Mouse (Mus musculus) kidney, adult 9 months (tissue): Measurements from ENCODE around the gene 2310039H08Rik.

Experiments used
- DNase-seq: peaks from one replicate; pipeline ENCODE4 v3.0.0; 2022

The 2310039H08Rik gene

DNA sequence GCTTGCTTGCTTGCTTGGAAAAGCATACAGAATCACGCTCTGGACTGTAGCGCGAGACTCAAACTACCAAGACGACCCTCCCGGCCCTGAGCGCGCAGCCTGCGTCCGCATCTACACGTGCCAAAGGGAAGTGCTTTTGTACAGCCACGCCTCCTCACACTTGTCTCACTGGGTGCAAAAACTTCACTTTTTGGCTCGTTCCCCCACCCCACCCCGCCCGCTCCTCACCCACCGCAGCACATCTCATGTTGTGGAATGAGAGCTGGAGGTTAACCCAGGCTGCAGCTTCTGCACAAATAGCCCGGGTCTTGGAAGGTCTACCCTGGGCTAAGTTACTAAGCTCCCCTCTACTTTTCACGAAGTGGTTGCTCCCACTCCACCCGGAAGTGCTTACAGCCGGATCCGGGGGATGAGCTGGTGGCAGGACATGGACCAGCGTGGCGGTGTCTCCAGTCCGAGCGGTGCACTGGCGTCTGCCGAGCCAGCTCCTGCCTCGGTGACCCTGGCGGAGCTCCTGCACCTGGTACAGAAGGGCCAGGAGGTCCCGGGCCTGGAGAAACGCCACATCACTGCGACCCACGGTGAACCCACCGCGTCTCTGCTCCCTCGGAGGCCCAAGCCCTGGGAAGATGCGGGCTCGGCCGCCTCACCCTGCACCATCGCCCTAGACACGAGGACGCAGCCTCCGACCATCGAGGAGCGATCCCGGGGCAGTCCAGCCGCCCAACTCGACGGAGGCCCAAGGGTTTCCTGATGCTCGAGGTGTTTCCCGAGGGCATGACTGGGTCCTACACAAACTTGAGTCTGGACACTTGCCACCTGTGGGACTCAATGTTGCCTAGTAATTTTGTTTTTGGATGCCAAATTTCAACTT is at the start of gene 2310039H08Rik:
TSS of gene 2310039H08Rik (plus strand) at position 232 of the 874 bp plus-strand sequence.
- DNase-seq, result peak; percentile 89

DNA sequence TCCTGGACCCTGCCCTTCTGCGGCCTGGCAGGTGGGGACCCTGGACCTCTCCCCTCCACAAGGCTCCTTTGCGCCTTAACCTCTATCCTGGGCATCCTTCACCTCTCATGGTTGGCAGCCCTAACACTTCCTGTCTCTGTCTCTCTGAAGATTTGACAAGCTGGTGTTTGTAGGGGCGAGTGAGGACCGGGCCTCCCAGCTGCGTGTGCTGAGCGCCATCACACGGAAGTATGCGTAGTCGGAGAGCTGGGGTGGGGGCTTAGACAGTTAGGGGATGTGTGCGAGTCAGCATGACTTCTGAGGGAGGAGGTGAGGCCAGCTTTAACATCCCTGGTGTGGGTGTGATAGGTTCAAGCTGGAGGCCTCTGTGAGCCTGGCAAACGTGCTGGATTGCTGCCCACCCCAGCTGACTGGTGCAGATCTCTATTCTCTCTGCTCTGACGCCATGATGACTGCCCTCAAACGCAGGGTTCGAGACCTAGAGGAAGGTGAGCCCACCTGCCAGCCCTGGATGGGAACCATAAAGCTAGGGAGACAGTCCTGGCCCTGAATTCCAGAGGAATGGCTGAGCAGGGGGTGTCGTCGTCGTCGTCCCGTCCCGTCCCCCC is 47.9 kb upstream of the 2310039H08Rik start:
- no peak for DNase-seq

DNA sequence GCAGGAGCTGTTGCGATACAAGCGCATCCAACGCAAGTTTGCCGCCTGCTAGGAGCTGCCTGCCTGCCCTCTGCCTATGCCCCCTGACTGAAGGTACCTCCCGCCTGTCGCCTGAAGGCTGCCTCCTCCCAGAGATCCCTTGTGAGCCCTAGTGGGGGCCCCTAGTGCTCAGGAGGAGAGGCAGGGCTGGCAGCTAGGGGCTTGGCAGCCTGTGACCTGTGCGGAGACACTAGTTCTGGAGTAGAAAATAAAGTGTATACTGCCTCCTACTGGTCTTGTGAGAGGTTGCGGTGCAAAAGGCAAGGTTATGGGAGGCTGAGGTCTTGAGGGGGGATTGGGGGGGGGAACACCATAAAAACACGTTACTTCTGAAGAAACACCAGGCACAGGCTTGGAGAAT is 47.2 kb upstream of the 2310039H08Rik start:
- DNase-seq, result peak; percentile 40

DNA sequence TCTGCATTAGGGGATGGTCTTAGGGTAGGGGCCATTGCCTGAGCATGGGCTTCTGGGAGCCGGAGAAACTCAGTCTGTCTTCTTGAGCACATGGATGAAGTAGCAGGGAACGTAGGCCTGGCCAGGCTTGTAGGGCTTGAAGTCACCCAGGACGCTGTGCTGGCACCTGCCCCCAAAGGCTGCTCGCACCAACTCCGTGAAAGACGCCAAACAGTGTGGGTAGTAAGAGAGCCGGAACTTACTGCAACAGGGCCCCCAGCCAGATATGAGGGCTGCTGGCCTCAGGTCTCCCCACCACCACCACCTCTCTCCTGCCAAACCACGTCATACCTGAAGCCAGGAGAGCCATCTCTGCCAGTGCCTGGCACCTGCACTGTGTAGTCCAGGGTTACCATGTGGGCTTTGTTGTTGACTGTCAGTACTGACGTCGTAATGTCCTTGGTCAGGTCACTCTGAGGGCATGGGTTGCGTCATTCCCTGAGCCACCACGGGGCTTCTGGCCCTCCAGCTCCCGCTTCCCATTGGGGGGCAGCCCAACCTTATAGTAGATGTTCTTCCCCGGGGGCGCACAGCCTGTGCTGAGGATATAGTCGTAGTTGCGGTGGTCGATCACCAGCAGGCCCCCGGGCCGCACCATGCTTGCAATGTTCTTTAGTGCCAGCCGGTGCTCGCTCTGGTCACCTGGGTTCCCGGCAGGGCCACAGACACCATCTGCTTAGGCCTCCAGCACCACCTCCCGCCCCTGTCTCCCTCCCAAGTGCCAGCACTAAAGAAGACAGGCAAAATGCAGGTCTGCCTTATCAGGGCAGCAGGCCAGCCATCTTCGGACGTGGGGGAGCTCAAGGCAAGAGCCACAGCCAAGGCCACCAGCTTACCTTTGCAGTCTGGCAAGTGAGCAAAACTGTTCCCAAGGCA is 46.4 kb upstream of the 2310039H08Rik start:
- DNase-seq, result no peak

DNA sequence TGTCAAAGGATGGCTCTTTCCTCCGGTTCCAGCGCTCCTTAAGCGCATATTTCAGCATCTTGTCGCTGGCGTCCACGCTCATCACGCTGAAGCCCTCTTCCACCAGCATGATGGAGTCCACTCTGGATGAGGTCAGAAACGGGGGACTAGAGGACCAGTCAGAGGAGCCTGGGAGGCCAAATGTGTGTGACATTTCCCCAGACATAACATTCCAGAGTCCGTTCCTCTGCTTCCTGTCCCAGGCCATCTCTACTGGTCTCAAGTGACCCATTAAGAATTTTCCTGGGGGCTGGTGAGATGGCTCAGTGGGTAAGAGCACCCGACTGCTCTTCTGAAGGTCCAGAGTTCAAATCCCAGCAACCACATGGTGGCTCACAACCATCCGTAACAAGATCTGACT is 45.2 kb upstream of the 2310039H08Rik start:
- DNase-seq, result peak; percentile 23

DNA sequence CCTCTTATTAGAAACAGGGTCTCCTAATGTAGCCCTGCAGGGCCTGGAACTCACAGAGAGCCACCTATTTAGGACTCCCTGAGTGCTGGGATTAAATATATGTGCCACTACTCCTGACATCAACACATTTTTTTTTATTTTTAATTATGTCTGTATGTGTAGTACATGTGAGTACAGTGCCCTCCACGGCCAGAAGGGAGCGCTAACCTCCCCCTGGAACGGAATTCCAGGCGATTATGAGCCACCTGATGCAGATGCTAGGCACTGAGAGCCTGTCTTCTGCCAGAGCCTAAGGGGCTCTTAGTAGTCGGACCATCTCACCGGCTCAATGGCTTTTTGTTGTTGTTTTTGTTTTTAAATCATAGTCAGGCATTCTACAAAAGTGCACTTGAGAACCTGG is 44.4 kb upstream of the 2310039H08Rik start:
- DNase-seq, result peak; percentile 69

DNA sequence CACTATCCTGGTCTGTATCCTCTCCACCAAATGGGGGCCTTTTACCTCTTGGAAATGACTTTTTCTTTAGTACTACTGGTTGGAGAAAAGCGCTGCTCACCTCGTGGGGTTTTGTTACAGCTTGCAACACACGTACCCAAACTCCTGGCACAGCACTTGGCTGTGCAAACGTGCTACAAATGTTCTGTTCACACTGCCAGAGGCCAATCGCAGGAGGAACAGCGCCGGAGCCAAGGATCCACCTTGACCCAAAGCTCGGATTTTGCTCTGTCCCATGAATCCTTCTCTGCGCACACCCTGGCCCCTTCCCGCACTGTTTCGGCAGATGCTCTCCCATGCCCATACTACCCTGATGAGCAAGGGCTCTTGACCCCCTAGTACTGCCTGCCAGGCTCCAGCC is 43.9 kb upstream of the 2310039H08Rik start:
- no peak for DNase-seq

DNA sequence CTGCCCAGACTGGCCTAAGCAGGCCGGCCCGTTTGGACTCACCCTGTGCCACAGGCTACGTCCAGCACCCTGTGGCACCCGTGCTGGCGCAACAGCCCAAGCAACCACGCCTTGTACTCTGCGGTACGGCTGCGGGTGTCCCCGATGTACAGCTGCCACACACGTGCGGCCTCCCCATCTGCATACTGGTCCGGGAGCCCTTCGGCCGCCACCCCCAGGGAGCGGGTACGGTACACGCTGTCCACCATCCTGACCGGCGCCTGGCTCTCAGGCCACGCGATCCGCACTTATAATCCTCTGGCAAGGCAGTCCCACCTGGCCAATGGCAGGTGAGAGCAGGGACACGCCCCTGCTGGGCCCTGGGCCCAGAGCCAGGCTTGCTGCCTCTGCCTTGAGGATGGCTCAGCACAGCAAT is 43.5 kb upstream of the 2310039H08Rik start, which contains the start of gene Gnmt:
TSS of gene Gnmt (minus strand) at position 265 of the 415 bp plus-strand sequence.
- DNase-seq, result peak; percentile 94

DNA sequence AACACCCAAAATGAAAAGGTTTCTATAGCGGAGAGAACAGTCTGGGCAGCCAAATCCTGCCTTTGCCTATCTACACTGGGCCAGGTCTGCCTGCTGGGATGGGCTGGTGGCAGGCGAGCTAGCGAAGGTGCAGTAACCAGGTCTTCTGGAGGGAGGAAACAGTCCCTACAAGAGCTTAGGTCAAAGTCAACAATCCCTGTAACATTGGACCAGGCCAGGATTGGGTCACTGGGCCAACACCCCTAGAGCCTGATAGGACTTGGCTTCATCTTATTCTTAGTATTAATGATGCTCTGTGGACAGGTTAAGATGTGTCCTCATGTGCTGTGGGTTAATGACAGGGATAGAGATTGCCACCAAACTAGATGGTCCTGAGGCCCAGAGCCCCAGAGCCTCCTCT is 38.4 kb upstream of the 2310039H08Rik start:
- no peak for DNase-seq

DNA sequence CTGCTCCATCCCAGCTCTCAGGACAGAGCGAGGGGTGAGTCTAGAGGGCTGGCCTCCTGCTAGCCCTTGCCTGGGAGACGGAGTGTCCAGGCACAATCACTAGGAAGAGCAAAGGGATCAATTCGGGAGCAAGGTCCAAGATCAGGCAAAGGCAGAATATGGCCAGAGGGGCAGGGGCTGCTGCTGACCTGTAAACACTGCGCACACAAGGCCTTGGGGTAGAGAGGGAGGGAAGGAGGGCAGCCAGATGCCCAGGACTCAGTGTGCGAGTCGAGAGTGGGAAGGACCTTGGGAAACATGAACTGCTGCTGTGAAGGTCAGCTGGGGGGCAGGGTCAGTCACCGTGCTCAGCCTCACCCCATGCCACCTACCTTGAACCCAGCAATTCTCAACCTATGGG is 37.1 kb upstream of the 2310039H08Rik start:
- DNase-seq, result no peak

DNA sequence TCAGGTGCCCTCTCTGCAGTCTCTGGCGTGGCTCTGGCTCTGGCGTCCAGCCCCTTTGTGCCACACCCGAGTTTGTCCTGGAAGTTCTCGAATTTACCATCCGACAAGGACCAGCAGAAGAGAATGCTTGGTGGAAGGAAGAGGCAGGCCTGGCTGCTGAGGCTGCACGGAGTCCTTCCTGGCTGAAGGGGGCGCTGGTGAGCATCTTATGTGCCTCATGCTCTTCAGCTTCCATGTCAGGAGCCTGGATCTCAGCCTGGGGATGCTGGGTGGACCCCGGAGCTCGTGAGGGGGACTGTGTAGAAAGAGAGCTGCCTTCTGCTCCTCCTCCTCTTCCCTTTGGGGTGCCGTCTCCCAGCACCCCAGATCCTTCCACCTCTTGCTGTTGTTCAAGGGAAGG is 36.3 kb upstream of the 2310039H08Rik start:
- no peak for DNase-seq

DNA sequence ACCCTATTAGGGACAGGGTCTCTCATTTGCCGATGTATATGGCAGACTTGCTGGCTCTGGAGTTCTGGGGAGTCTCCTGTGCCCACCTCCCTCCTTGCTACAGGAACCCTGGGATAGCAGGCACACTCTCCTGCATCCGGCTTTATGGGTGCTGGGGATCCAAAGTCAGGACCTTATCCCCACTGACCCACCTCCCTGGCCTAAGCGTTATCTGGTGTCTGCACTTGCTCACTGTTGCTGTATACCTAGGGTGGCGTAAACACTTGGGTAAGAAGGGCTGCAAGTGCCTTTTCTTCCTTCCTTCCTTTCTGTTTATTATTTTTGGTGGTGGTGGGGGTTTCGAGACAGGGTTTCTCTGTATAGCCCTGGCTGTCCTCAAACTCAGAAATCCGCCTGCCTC is 31.1 kb upstream of the 2310039H08Rik start:
- DNase-seq, result no peak

DNA sequence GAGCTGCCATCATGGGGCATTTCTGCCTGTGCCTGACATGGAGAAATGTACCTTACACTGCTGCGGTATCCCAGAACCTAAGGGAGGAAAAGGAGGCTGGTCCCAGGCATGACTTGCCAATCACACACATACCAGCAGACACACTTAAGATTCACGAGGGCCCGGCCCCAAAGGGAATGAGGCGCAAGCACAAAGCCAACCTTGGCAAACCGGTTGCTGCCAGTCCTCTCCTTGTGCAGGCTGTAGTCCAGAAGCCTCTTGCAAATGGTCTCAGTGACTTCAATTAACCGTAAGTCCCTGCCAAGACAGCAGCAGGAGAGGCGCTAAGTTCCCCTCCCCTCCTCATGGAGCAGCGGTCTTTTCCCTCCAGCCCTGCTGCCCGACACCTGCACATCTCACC is 29.4 kb upstream of the 2310039H08Rik start:
- DNase-seq, result no peak

DNA sequence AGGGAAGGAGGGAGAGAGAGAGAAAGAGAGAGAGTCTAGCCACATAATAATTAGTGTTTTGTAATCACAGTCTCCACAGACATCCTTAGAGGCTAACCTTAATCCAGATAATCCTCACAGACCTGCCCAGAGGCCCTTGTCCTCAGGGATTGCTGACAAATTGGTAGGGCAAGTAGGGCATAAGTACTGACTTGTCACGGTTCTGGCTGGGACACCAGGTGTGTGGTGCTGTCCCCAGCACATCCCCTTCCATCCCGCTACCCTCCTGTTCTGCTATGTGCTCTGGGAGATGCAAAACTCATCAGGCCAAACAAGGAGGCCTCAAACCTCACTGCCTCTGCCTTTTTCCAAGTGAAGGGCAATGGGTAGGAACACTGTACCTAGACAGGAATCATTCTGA is 26.9 kb upstream of the 2310039H08Rik start:
- DNase-seq, result no peak

DNA sequence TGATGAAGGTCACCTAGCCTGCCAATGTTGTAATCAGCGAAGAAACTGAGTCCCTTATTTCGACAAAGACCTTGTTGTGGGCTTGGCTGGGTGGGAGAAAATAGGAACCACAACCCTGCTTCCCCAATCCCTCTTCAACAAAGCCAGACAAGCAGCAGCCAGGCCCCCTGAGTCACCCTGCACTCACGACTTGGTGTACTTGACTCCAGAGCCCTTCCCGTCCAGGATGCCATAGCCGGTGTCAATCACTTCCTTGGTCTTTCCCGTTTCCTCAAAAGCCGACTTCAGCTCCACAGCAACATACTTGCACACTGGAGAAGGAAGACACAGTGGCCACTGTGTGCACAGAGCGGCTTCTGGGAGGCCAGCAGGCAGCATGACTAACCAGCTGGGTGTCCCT is 25.2 kb upstream of the 2310039H08Rik start:
- no peak for DNase-seq

DNA sequence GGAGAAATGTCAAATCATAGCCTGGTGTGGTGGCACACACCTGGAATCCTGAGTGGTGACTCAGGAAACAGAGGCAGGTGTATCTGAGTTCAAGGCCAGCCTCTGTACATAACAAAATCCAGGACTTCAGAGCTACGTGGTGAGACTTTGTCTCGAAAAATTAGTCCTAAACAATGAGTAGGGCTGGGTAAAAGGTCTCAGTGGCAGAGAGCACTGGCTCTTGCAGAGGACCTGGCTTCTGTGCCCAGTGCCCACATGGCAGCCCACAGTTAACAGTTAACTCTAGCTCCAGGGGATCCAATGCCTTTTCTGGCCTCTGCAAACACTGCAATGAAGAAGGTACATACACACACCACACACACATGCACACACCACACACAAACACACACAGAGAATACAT is 24.6 kb upstream of the 2310039H08Rik start:
- DNase-seq, result no peak

DNA sequence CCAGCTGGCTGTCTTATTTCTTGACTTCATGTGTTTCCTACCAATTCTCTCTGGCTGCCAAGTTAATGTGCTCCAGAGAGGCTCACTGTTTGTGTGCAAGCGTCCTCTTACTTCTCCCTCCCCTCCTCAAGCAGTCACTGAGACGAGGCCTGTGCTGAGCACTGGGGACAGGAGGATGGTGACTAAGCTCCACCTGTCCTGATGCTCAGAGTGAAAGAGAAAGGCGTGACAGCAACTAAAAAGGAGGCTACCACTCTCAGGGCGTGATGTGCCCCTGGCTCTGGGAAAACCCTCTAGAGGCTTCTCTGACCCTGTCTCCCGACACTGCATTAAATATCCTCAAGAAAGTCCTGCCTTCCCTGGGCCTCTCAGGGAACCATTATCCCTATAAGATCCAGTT is 23.2 kb upstream of the 2310039H08Rik start:
- DNase-seq, result no peak

DNA sequence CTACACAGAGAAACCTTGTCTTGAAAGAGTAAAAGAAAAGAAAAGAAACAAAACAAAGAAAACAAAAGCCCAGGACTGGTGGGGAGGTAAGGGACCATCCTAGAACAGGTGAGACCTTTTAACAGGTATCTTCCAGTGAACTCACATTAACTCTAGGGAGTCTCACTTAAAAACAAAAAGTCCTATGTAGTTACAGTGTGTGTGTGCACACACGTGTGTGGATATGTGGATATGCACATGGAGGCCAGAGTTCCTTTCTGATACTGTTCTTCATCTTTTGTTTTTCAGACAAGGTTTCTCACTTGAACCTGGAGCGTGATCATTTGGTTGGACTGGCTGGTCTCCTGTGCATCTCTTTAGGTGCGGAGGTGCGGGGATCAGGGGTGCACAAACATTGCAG is 21.9 kb upstream of the 2310039H08Rik start:
- no peak for DNase-seq

DNA sequence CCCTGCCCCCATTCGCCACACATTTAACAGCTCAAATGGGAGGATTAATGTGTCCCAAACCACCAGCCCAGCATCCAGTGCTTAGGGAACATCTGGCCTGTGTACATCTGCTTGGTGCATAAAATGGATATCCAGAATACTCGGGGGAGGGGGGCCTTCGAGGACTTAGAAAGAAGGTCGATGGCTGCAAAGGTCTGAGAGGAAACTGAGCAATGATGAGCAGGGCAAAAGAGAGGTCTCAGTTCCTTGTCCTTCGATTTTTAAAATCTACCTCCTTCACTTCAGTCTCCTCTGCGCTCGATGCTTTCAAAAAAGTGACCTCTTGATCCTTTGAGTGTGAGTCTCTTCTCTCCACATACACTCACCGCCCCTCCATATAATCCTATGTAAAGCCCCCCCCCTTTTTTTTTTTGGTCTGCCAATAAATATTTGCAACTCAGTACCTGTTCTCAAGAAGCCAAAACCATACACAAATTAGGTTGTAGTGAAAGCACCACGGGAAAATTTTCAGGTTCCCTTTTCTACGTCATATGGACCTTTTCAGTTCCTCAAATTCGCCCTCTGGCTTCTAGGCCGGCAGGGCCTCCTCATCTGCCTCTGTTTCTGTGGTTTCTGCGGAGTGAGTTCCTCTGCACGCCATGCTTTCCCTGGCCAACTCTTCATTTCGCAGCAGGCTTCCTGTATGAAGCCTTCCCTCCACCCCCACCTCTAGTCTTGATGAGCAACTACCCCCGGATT is 21.2 kb upstream of the 2310039H08Rik start:
- DNase-seq, result peak; percentile 71

DNA sequence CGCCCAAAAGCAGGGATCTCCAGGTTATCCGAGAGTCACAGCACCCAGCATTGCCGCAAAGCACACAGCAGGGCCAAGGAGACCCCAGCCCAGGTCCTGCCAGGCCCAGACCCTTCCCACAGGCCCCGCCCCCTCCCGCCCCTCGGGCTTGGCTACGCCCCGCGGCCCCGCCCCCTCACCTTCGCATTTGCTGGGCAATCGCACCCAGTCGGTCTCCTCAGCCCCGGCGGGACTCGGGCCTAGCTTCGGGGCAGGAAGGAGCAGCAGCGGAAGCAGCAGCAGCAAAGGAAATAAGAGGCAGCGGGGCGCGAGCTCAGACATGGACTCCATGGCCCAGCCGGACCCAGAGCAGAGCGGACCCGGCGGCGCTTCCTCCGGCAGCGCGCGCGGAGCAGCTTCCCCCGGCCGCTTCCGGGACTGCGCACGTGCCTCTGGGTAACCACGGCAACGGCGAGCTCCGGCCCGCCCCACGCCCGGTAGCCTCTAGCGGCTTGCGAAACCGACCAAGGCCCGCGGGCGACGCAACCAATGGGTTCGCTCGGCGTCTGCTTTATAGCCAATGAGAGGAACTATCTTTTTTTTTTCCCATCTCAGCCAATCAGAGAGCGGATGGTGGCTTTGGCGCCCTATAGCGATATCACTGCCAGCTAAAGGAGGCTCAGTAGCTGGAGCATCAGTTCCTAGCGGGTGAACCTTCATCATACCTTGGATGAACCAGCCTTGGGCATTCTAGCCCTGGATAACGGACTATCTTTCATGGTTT is 20.5 kb upstream of the 2310039H08Rik start, which contains the start of gene Cnpy3:
TSS of gene Cnpy3 (minus strand) at position 421 of the 763 bp plus-strand sequence.
- peak; percentile 98 for DNase-seq

DNA sequence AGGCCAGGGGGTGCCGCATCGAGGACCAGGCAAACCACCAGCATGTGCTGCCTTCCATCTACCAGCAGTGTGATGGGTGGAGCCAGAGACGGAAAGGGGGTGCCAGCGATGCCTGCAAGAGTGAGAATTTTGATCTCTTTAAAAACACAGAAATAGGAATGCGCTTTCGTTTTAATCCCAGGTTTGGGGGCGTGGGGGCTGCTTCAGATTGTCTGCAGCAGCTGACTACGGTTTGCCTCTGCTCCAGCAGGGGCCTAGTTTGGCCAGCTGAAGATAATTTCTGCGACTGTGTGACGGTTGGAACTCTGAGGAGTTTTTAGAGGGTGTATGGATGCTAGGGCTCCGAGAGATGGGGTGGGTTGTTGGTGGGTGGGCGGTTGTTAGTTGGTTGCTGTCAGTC is 13.7 kb upstream of the 2310039H08Rik start:
- no peak for DNase-seq

DNA sequence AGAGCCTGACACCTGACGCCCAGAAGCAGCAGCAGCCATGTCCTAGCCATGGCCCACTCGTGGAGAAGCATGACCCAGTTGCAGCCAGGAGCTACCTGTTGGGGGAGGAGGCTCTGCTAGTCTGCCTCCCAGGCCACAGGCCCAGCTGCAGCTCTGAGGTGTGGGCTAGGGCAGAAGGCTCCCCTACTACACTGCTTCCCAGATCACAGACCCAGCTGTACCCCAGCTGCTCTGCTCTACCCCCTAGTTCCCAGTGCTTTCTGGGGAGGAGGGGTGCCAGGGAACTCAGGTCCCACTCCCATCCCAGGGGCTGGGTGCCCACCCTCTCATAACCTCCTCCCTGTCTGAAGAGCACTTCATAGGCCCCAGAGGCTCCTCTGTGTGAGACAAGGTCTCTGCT is 8.9 kb upstream of the 2310039H08Rik start, which contains the start of gene Ptcra:
TSS of gene Ptcra (minus strand) at position 169 of the 400 bp plus-strand sequence.
- DNase-seq, result no peak
